Mouse (Mus musculus): ENCODE data around the gene Slc2a8. TPM values are rescaled to one million over a fixed set of nuclear protein-coding genes. Genes with fewer than 3 reads are reported as not detected.
A peak's percentile ranks its signal among the peaks of the same experiment; 100 is the strongest.

The Slc2a8 gene
- polyA plus RNA-seq, 1 experiment from 2014 or later, result 16.8 TPM

GRCm38 (mm10) chr2:32992130-32992529, 10.2 kb upstream of the Slc2a8 start:
- H3K4me3 ChIP-seq (replicated peaks), result no peak overlapping the region
- 79% methylated on average over 6 of the region's 6 CpGs for WGBS

GRCm38 (mm10) chr2:32990167-32990832, 8.4 kb upstream of the Slc2a8 start:
- no peaks in the 10 kb centered on the region for H3K9me3 ChIP-seq
- no peak overlapping the region for H3K27ac ChIP-seq
- no peak for ATAC-seq
- H3K4me3 ChIP-seq (replicated peaks), result no peak overlapping the region
- H3K27me3 ChIP-seq (replicated peaks), result no peaks in the 10 kb centered on the region
- H3K4me1 ChIP-seq (replicated peaks), result no peaks in the 10 kb centered on the region
- H3K4me2 ChIP-seq (replicated peaks), result no peak overlapping the region
- no peaks in the 10 kb centered on the region for H3K36me3 ChIP-seq
- 64% methylated on average over 13 of the region's 13 CpGs for WGBS
- H3K9ac ChIP-seq, result no peak overlapping the region

More at GRCm38 (mm10) chr2:32992130-32992529, 10.2 kb upstream of the Slc2a8 start:
- no peak overlapping the region for H3K9ac ChIP-seq
- H3K4me2 ChIP-seq (replicated peaks), result no peak overlapping the region
- no peaks in the 10 kb centered on the region for H3K36me3 ChIP-seq
- ATAC-seq, result no peak
- no peaks in the 10 kb centered on the region for H3K9me3 ChIP-seq
- no peaks in the 10 kb centered on the region for H3K27me3 ChIP-seq (replicated peaks)
- no peaks in the 10 kb centered on the region for H3K4me1 ChIP-seq (replicated peaks)
- H3K27ac ChIP-seq, result no peak overlapping the region

GRCm38 (mm10) chr2:32989376-32989775, 7.5 kb upstream of the Slc2a8 start:
- Histone ChIP-seq H3K4me3 (replicated peaks) (no peak overlapping the region), H3K27ac (no peak overlapping the region), H3K9me3 (no peaks in the 10 kb centered on the region), H3K4me2 (replicated peaks) (no peak overlapping the region), H3K27me3 (replicated peaks) (no peaks in the 10 kb centered on the region), H3K36me3 (no peaks in the 10 kb centered on the region), H3K4me1 (replicated peaks) (no peaks in the 10 kb centered on the region), H3K9ac (no peak overlapping the region)
- no peak for ATAC-seq
- WGBS, result 66% methylated on average over 3 of the region's 3 CpGs

- H3K9ac ChIP-seq, result no peak overlapping the region
- peaks cover 6% of the 10 kb centered on the region for H3K4me1 ChIP-seq (replicated peaks)
- ATAC-seq, result no peak
- H3K27me3 ChIP-seq (replicated peaks), result no peaks in the 10 kb centered on the region
- WGBS, result 39% methylated on average over 8 of the region's 8 CpGs
- H3K27ac ChIP-seq, result no peak overlapping the region
- no peaks in the 10 kb centered on the region for H3K9me3 ChIP-seq
- no peaks in the 10 kb centered on the region for H3K36me3 ChIP-seq
- H3K4me2 ChIP-seq (replicated peaks), result no peak overlapping the region
- no peak overlapping the region for H3K4me3 ChIP-seq (replicated peaks)
Observed at GRCm38 (mm10) chr2:32985844-32986243, 4.0 kb upstream of the Slc2a8 start.

GRCm38 (mm10) chr2:32983617-32984016, 1.7 kb upstream of the Slc2a8 start:
- Histone ChIP-seq H3K36me3 (no peaks in the 10 kb centered on the region), H3K9ac (no peak overlapping the region), H3K4me1 (replicated peaks) (peaks cover 8% of the 10 kb centered on the region), H3K27ac (no peak overlapping the region), H3K4me3 (replicated peaks) (no peak overlapping the region), H3K9me3 (no peaks in the 10 kb centered on the region), H3K4me2 (replicated peaks) (no peak overlapping the region), H3K27me3 (replicated peaks) (no peaks in the 10 kb centered on the region)
- peak; percentile 48 for ATAC-seq
- WGBS, result 38% methylated on average over 6 of the region's 6 CpGs

- peak overlapping the region; percentile 81 for H3K4me3 ChIP-seq (replicated peaks)
- H3K36me3 ChIP-seq, result no peaks in the 10 kb centered on the region
- ATAC-seq, result no peak
- H3K9me3 ChIP-seq, result no peaks in the 10 kb centered on the region
- H3K27me3 ChIP-seq (replicated peaks), result no peaks in the 10 kb centered on the region
- 3% methylated on average over 4 of the region's 4 CpGs for WGBS
- H3K9ac ChIP-seq, result no peak overlapping the region
- H3K27ac ChIP-seq, result peak overlapping the region; percentile 19; the same call in 1 of the 2 replicates
- H3K4me2 ChIP-seq (replicated peaks), result peak overlapping the region; percentile 98
- H3K4me1 ChIP-seq (replicated peaks), result peaks cover 8% of the 10 kb centered on the region
Observed at GRCm38 (mm10) chr2:32982700-32983099, 817 bp upstream of the Slc2a8 start.

GRCm38 (mm10) chr2:32981281-32981680, 602 bp downstream of the Slc2a8 start:
- ATAC-seq, result peak; percentile 47
- Histone ChIP-seq H3K9me3 (no peaks in the 10 kb centered on the region), H3K9ac (peak overlapping the region; percentile 81), H3K27ac (0 out of 2 replicates have a peak overlapping the region, but pooled peaks have one; percentile 72), H3K4me3 (replicated peaks) (peak overlapping the region; percentile 81), H3K4me2 (replicated peaks) (peak overlapping the region; percentile 98), H3K27me3 (replicated peaks) (no peaks in the 10 kb centered on the region), H3K4me1 (replicated peaks) (peaks cover 8% of the 10 kb centered on the region), H3K36me3 (no peaks in the 10 kb centered on the region)
- WGBS, result 1% methylated on average over 23 of the region's 23 CpGs

GRCm38 (mm10) chr2:32979675-32980074, 2.2 kb downstream of the Slc2a8 start:
- Histone ChIP-seq H3K4me2 (replicated peaks) (no peak overlapping the region), H3K27ac (no peak overlapping the region), H3K36me3 (no peaks in the 10 kb centered on the region), H3K4me3 (replicated peaks) (no peak overlapping the region), H3K27me3 (replicated peaks) (no peaks in the 10 kb centered on the region), H3K4me1 (replicated peaks) (peaks cover 10% of the 10 kb centered on the region), H3K9ac (no peak overlapping the region), H3K9me3 (no peaks in the 10 kb centered on the region)
- 86% methylated on average over 7 of the region's 7 CpGs for WGBS
- ATAC-seq, result no peak

- no peak for ATAC-seq
- WGBS, result 69% methylated on average over 3 of the region's 3 CpGs
- H3K36me3 ChIP-seq, result no peaks in the 10 kb centered on the region
Observed at GRCm38 (mm10) chr2:32978675-32979074, 3.2 kb downstream of the Slc2a8 start.

GRCm38 (mm10) chr2:32977114-32977513, 4.8 kb downstream of the Slc2a8 start:
- Histone ChIP-seq H3K9me3 (no peaks in the 10 kb centered on the region), H3K4me3 (replicated peaks) (no peak overlapping the region), H3K4me2 (replicated peaks) (no peak overlapping the region), H3K27ac (no peak overlapping the region), H3K27me3 (replicated peaks) (no peaks in the 10 kb centered on the region), H3K4me1 (replicated peaks) (peaks cover 10% of the 10 kb centered on the region), H3K9ac (no peak overlapping the region), H3K36me3 (no peaks in the 10 kb centered on the region)
- ATAC-seq, result no peak
- 72% methylated on average over 5 of the region's 5 CpGs for WGBS

More at GRCm38 (mm10) chr2:32978675-32979074, 3.2 kb downstream of the Slc2a8 start:
- H3K27me3 ChIP-seq (replicated peaks), result no peaks in the 10 kb centered on the region
- no peak overlapping the region for H3K9ac ChIP-seq
- H3K4me2 ChIP-seq (replicated peaks), result no peak overlapping the region
- H3K27ac ChIP-seq, result no peak overlapping the region
- no peaks in the 10 kb centered on the region for H3K9me3 ChIP-seq
- H3K4me3 ChIP-seq (replicated peaks), result no peak overlapping the region
- H3K4me1 ChIP-seq (replicated peaks), result peaks cover 10% of the 10 kb centered on the region

GRCm38 (mm10) chr2:32974216-32974615, 7.7 kb downstream of the Slc2a8 start:
- 92% methylated on average over 8 of the region's 8 CpGs for WGBS
- H3K9ac ChIP-seq, result no peak overlapping the region
- ATAC-seq, result no peak
- H3K27me3 ChIP-seq (replicated peaks), result no peaks in the 10 kb centered on the region
- H3K27ac ChIP-seq, result no peak overlapping the region
- H3K36me3 ChIP-seq, result no peaks in the 10 kb centered on the region
- H3K4me3 ChIP-seq (replicated peaks), result no peak overlapping the region
- H3K4me1 ChIP-seq (replicated peaks), result 0 out of 2 replicates have a peak, but pooled peaks cover 2% of the 10 kb centered on the region
- no peaks in the 10 kb centered on the region for H3K9me3 ChIP-seq
- no peak overlapping the region for H3K4me2 ChIP-seq (replicated peaks)

- no peaks in the 10 kb centered on the region for H3K36me3 ChIP-seq
- H3K4me3 ChIP-seq (replicated peaks), result no peak overlapping the region
- no peaks in the 10 kb centered on the region for H3K27me3 ChIP-seq (replicated peaks)
- H3K9ac ChIP-seq, result no peak overlapping the region
- H3K4me1 ChIP-seq (replicated peaks), result peaks cover 7% of the 10 kb centered on the region
- H3K4me2 ChIP-seq (replicated peaks), result no peak overlapping the region
- H3K9me3 ChIP-seq, result no peaks in the 10 kb centered on the region
- no peak overlapping the region for H3K27ac ChIP-seq
- WGBS, result 59% methylated on average over 9 of the region's 9 CpGs
- ATAC-seq, result no peak
Observed at GRCm38 (mm10) chr2:32971235-32971634, 10.6 kb downstream of the Slc2a8 start.

GRCm38 (mm10) chr2:32969326-32969725, 12.6 kb downstream of the Slc2a8 start:
- no peak for ATAC-seq
- Histone ChIP-seq H3K9me3 (no peaks in the 10 kb centered on the region), H3K27me3 (replicated peaks) (no peaks in the 10 kb centered on the region), H3K4me1 (replicated peaks) (peaks cover 12% of the 10 kb centered on the region), H3K9ac (no peak overlapping the region), H3K4me3 (replicated peaks) (no peak overlapping the region), H3K27ac (no peak overlapping the region), H3K36me3 (peaks cover 5% of the 10 kb centered on the region), H3K4me2 (replicated peaks) (no peak overlapping the region)
- 76% methylated on average over 8 of the region's 8 CpGs for WGBS
